Mouse (Mus musculus): ENCODE measurements around the gene Gm28919.
"Not testable (repeated sequence)": the region's sequence is repeated elsewhere in the genome, so short reads cannot be mapped to it uniquely, and the experiment has no call there.

Gm28919 gene

GRCm38 (mm10) chrY:6583246-6583645 lies at the start of gene Gm28919:
Gm28919 (plus strand) TSS chrY:6583546.
- DNase-seq: not testable (repeated sequence)

Measured in lung, adult 18-20 months (tissue).